Mouse (Mus musculus): ENCODE results near the gene Zfp1. TPM values are rescaled to one million over a fixed set of nuclear protein-coding genes. Genes with fewer than 3 reads are reported as not detected.

Zfp1 gene
- polyA plus RNA-seq, 1 experiment from 2014 or later, result 10.9 TPM

GRCm38 (mm10) chr8:111705222-111705621, 62.0 kb downstream of the Zfp1 start:
- Histone ChIP-seq H3K27me3 (ENCODE audit: control insufficient read depth, insufficient read depth, low read length) (no peaks in the 10 kb centered on the region), H3K4me1 (replicated peaks; ENCODE audit: control insufficient read depth, insufficient read depth) (no peaks in the 10 kb centered on the region), H3K4me2 (replicated peaks; ENCODE audit: low read depth) (no peak overlapping the region), H3K9me3 (ENCODE audit: control insufficient read depth, low read length) (no peaks in the 10 kb centered on the region), H3K36me3 (ENCODE audit: control insufficient read depth, insufficient read depth, low read length) (no peaks in the 10 kb centered on the region), H3K27ac (replicated peaks) (peak overlapping the region; percentile 86), H3K4me3 (ENCODE audit: low read depth, low read length) (no peak overlapping the region), H3K9ac (ENCODE audit: low read length) (no peak overlapping the region)
- 45% methylated on average over 3 of the region's 3 CpGs for WGBS
- TF ChIP-seq CTCF (IDR thresholded peaks at IDR 0.05; ENCODE audit: low read depth) (peak; percentile 13; the same call in 1 of the 2 replicates), EP300 (optimal IDR thresholded peaks at IDR 0.05) (no peak)
- peak; percentile 86 for DNase-seq (ENCODE audit: low spot score)
- ATAC-seq (ENCODE audit: low FRiP score, low TSS enrichment), result peak; percentile 95

GRCm38 (mm10) chr8:111705699-111706098, 62.5 kb downstream of the Zfp1 start:
- Histone ChIP-seq H3K9me3 (ENCODE audit: control insufficient read depth, low read length) (no peaks in the 10 kb centered on the region), H3K27ac (replicated peaks) (peak overlapping the region; percentile 86), H3K4me3 (ENCODE audit: low read depth, low read length) (no peak overlapping the region), H3K4me1 (replicated peaks; ENCODE audit: control insufficient read depth, insufficient read depth) (no peaks in the 10 kb centered on the region), H3K27me3 (ENCODE audit: control insufficient read depth, insufficient read depth, low read length) (no peaks in the 10 kb centered on the region), H3K36me3 (ENCODE audit: control insufficient read depth, insufficient read depth, low read length) (peaks cover 1% of the 10 kb centered on the region; the same call in 1 of the 2 replicates), H3K4me2 (replicated peaks; ENCODE audit: low read depth) (no peak overlapping the region), H3K9ac (ENCODE audit: low read length) (no peak overlapping the region)
- DNase-seq (ENCODE audit: low spot score) (no peak), ATAC-seq (ENCODE audit: low FRiP score, low TSS enrichment) (no peak)
- no peak for TF ChIP-seq CTCF (IDR thresholded peaks at IDR 0.05; ENCODE audit: low read depth)
- no peak for TF ChIP-seq EP300 (optimal IDR thresholded peaks at IDR 0.05)
- 48% methylated on average over 5 of the region's 5 CpGs for WGBS

GRCm38 (mm10) chr8:111708265-111708664, 65.1 kb downstream of the Zfp1 start:
- Histone ChIP-seq H3K9me3 (ENCODE audit: control insufficient read depth, low read length) (no peaks in the 10 kb centered on the region), H3K4me1 (replicated peaks; ENCODE audit: control insufficient read depth, insufficient read depth) (no peaks in the 10 kb centered on the region), H3K9ac (ENCODE audit: low read length) (no peak overlapping the region), H3K27ac (replicated peaks) (peak overlapping the region; percentile 75), H3K27me3 (ENCODE audit: control insufficient read depth, insufficient read depth, low read length) (no peaks in the 10 kb centered on the region), H3K4me2 (replicated peaks; ENCODE audit: low read depth) (no peak overlapping the region), H3K4me3 (ENCODE audit: low read depth, low read length) (no peak overlapping the region), H3K36me3 (ENCODE audit: control insufficient read depth, insufficient read depth, low read length) (peaks cover 10% of the 10 kb centered on the region)
- 52% methylated on average over 6 of the region's 6 CpGs for WGBS
- TF ChIP-seq EP300 (optimal IDR thresholded peaks at IDR 0.05), result no peak
- TF ChIP-seq CTCF (IDR thresholded peaks at IDR 0.05; ENCODE audit: low read depth), result no peak
- no peak for ATAC-seq (ENCODE audit: low FRiP score, low TSS enrichment)
- peak; percentile 49 for DNase-seq (ENCODE audit: low spot score)

- Histone ChIP-seq H3K9ac (ENCODE audit: low read length) (0 out of 2 replicates have a peak overlapping the region, but pooled peaks have one; percentile 8), H3K27ac (replicated peaks) (peak overlapping the region; percentile 75), H3K36me3 (ENCODE audit: control insufficient read depth, insufficient read depth, low read length) (peaks cover 18% of the 10 kb centered on the region), H3K27me3 (ENCODE audit: control insufficient read depth, insufficient read depth, low read length) (no peaks in the 10 kb centered on the region), H3K4me1 (replicated peaks; ENCODE audit: control insufficient read depth, insufficient read depth) (no peaks in the 10 kb centered on the region), H3K9me3 (ENCODE audit: control insufficient read depth, low read length) (no peaks in the 10 kb centered on the region), H3K4me2 (replicated peaks; ENCODE audit: low read depth) (no peak overlapping the region), H3K4me3 (ENCODE audit: low read depth, low read length) (no peak overlapping the region)
- peak; percentile 39 for DNase-seq (ENCODE audit: low spot score)
- no peak for ATAC-seq (ENCODE audit: low FRiP score, low TSS enrichment)
- WGBS, result 71% methylated on average over 1 of the region's 1 CpGs
- TF ChIP-seq EP300 (optimal IDR thresholded peaks at IDR 0.05) (no peak), CTCF (IDR thresholded peaks at IDR 0.05; ENCODE audit: low read depth) (no peak)
Measured at GRCm38 (mm10) chr8:111709223-111709622, 66.0 kb downstream of the Zfp1 start.

GRCm38 (mm10) chr8:111710777-111711485, 67.7 kb downstream of the Zfp1 start:
- TF ChIP-seq EP300 (optimal IDR thresholded peaks at IDR 0.05) (no peak), CTCF (IDR thresholded peaks at IDR 0.05; ENCODE audit: low read depth) (no peak)
- Histone ChIP-seq H3K27me3 (ENCODE audit: control insufficient read depth, insufficient read depth, low read length) (no peaks in the 10 kb centered on the region), H3K4me1 (replicated peaks; ENCODE audit: control insufficient read depth, insufficient read depth) (no peaks in the 10 kb centered on the region), H3K27ac (replicated peaks) (no peak overlapping the region), H3K36me3 (ENCODE audit: control insufficient read depth, insufficient read depth, low read length) (peaks cover 22% of the 10 kb centered on the region), H3K4me3 (ENCODE audit: low read depth, low read length) (no peak overlapping the region), H3K9me3 (ENCODE audit: control insufficient read depth, low read length) (no peaks in the 10 kb centered on the region), H3K4me2 (replicated peaks; ENCODE audit: low read depth) (no peak overlapping the region), H3K9ac (ENCODE audit: low read length) (no peak overlapping the region)
- 87% methylated on average over 20 of the region's 20 CpGs for WGBS
- ATAC-seq (ENCODE audit: low FRiP score, low TSS enrichment) (no peak), DNase-seq (ENCODE audit: low spot score) (peak; percentile 14)

- Histone ChIP-seq H3K36me3 (ENCODE audit: control insufficient read depth, insufficient read depth, low read length) (peaks cover 22% of the 10 kb centered on the region), H3K4me3 (ENCODE audit: low read depth, low read length) (no peak overlapping the region)
Measured at GRCm38 (mm10) chr8:111712135-111712534, 68.9 kb downstream of the Zfp1 start.

More at GRCm38 (mm10) chr8:111712135-111712534, 68.9 kb downstream of the Zfp1 start:
- WGBS, result 67% methylated on average over 9 of the region's 9 CpGs
- no peak overlapping the region for H3K9ac ChIP-seq (ENCODE audit: low read length)
- DNase-seq (ENCODE audit: low spot score), result no peak
- no peak overlapping the region for H3K27ac ChIP-seq (replicated peaks)
- no peak for ATAC-seq (ENCODE audit: low FRiP score, low TSS enrichment)
- no peak overlapping the region for H3K4me2 ChIP-seq (replicated peaks; ENCODE audit: low read depth)
- TF ChIP-seq EP300 (optimal IDR thresholded peaks at IDR 0.05) (no peak), CTCF (IDR thresholded peaks at IDR 0.05; ENCODE audit: low read depth) (no peak)
- no peaks in the 10 kb centered on the region for H3K27me3 ChIP-seq (ENCODE audit: control insufficient read depth, insufficient read depth, low read length)
- H3K4me1 ChIP-seq (replicated peaks; ENCODE audit: control insufficient read depth, insufficient read depth), result peaks cover 2% of the 10 kb centered on the region; the same call in 1 of the 2 replicates
- H3K9me3 ChIP-seq (ENCODE audit: control insufficient read depth, low read length), result no peaks in the 10 kb centered on the region

Data from stomach, postnatal 0 days (tissue).